Mouse (Mus musculus) stomach, embryonic 14.5 days (tissue): ENCODE data around the gene Cdkn2aipnl. TPM values are rescaled to one million over a fixed set of nuclear protein-coding genes. Genes with fewer than 3 reads are reported as not detected.

Experiments
- ATAC-seq: fragments of 200-750 bp; cut with Nextera tagmentation; 2 replicates; pipeline ENCODE4 v1.8.0; 2017; ENCODE audit warnings: low read depth, moderate TSS enrichment; ENCODE audit not compliant: insufficient number of reproducible peaks, insufficient read depth, low FRiP score
- H3K27ac ChIP-seq: fragments of 300-500 bp; sonication (generic); 2 replicates; pipeline ENCODE4 v1.5.1; 2014; ENCODE audit warnings: mild to moderate bottlenecking, low read length, moderate library complexity, mixed read lengths
- H3K27me3 ChIP-seq: fragments of 300-500 bp; sonication (generic); 2 replicates; pipeline ENCODE4 v1.6.1; 2014; ENCODE audit warnings: low read length, control low read depth, mixed read lengths; ENCODE audit not compliant: control insufficient read depth, insufficient read depth
- H3K36me3 ChIP-seq: fragments of 300-500 bp; sonication (generic); 2 replicates; pipeline ENCODE4 v1.6.1; 2014; ENCODE audit warnings: mild to moderate bottlenecking, control low read depth, low read length, moderate library complexity, mixed read lengths; ENCODE audit not compliant: control insufficient read depth, insufficient read depth
- H3K4me1 ChIP-seq: fragments of 300-500 bp; sonication (generic); 2 replicates; pipeline ENCODE4 v1.6.1; 2014; ENCODE audit warnings: low read length, control low read depth, mixed read lengths; ENCODE audit not compliant: control insufficient read depth, insufficient read depth
- H3K4me2 ChIP-seq: fragments of 300-500 bp; sonication (generic); replicated peaks from 2 replicates; pipeline ENCODE4 v1.6.1; 2014; ENCODE audit warnings: low read depth, low read length, control low read depth
- H3K4me3 ChIP-seq: fragments of 300-500 bp; sonication (generic); 2 replicates; pipeline ENCODE4 v1.5.1; 2014; ENCODE audit warnings: low read depth, low read length, control low read depth
- H3K9ac ChIP-seq: fragments of 300-500 bp; sonication (generic); replicated peaks from 2 replicates; pipeline ENCODE4 v1.6.1; 2014; ENCODE audit warnings: low read depth, mild to moderate bottlenecking, control low read depth, low read length, moderate library complexity, mixed read lengths
- H3K9me3 ChIP-seq: fragments of 300-500 bp; sonication (generic); 2 replicates; pipeline ENCODE4 v1.6.1; 2016; ENCODE audit warnings: low read depth, low read length, control low read depth; ENCODE audit not compliant: control insufficient read depth
- WGBS: fragments of 180-500 bp; shearing (Covaris S2); extraction: QIAGEN DNeasy Blood & Tissue Kit; methylation state at CpG from one replicate; pipeline ENCODE4 v1.1.7; 2014; 5-methylcytosine and 5-hydroxymethylcytosine counted together
- polyA plus RNA-seq: library from polyadenylated mRNA; unstranded; fragments of >200 nt; fragmentation: Nextera tagmentation; extraction: Ambion mirVana; gene quantifications from 2 replicates; pipeline ENCODE4 v1.2.1, GENCODE M21; 2014

The Cdkn2aipnl gene
- polyA plus RNA-seq, 1 experiment from 2014 or later, result 86.8 TPM

GRCm38 (mm10) chr11:51956112-51956511, 11.3 kb upstream of the Cdkn2aipnl start:
- Histone ChIP-seq H3K9me3 (no peaks in the 10 kb centered on the region), H3K27me3 (no peaks in the 10 kb centered on the region), H3K4me2 (no peak overlapping the region), H3K4me3 (no peak overlapping the region), H3K9ac (no peak overlapping the region), H3K36me3 (no peaks in the 10 kb centered on the region), H3K27ac (no peak overlapping the region), H3K4me1 (no peaks in the 10 kb centered on the region)
- WGBS, result 73% methylated on average over 9 of the region's 9 CpGs
- ATAC-seq, result no peak

GRCm38 (mm10) chr11:51957760-51958159, 9.7 kb upstream of the Cdkn2aipnl start:
- no peaks in the 10 kb centered on the region for H3K27me3 ChIP-seq
- 80% methylated on average over 4 of the region's 4 CpGs for WGBS

GRCm38 (mm10) chr11:51959511-51959910, 8.0 kb upstream of the Cdkn2aipnl start:
- ATAC-seq, result no peak
- H3K9me3 ChIP-seq, result no peaks in the 10 kb centered on the region
- H3K4me3 ChIP-seq, result no peak overlapping the region
- H3K36me3 ChIP-seq, result no peaks in the 10 kb centered on the region
- no peak overlapping the region for H3K27ac ChIP-seq
- H3K4me2 ChIP-seq, result no peak overlapping the region
- H3K27me3 ChIP-seq, result no peaks in the 10 kb centered on the region
- no peak overlapping the region for H3K9ac ChIP-seq
- H3K4me1 ChIP-seq, result no peaks in the 10 kb centered on the region
- WGBS, result 85% methylated on average over 5 of the region's 5 CpGs

More at GRCm38 (mm10) chr11:51957760-51958159, 9.7 kb upstream of the Cdkn2aipnl start:
- Histone ChIP-seq H3K9me3 (no peaks in the 10 kb centered on the region), H3K4me2 (no peak overlapping the region), H3K4me1 (no peaks in the 10 kb centered on the region), H3K9ac (no peak overlapping the region), H3K36me3 (no peaks in the 10 kb centered on the region), H3K27ac (no peak overlapping the region), H3K4me3 (no peak overlapping the region)
- ATAC-seq, result no peak

GRCm38 (mm10) chr11:51960061-51960460, 7.4 kb upstream of the Cdkn2aipnl start:
- no peak overlapping the region for H3K4me2 ChIP-seq
- no peak overlapping the region for H3K27ac ChIP-seq
- WGBS, result 84% methylated on average over 4 of the region's 4 CpGs
- no peaks in the 10 kb centered on the region for H3K27me3 ChIP-seq
- ATAC-seq, result no peak
- H3K4me1 ChIP-seq, result no peaks in the 10 kb centered on the region
- no peak overlapping the region for H3K4me3 ChIP-seq
- no peaks in the 10 kb centered on the region for H3K36me3 ChIP-seq
- H3K9me3 ChIP-seq, result no peaks in the 10 kb centered on the region
- no peak overlapping the region for H3K9ac ChIP-seq

- no peaks in the 10 kb centered on the region for H3K9me3 ChIP-seq
- H3K27me3 ChIP-seq, result no peaks in the 10 kb centered on the region
- WGBS, result 65% methylated on average over 11 of the region's 11 CpGs
- no peak overlapping the region for H3K27ac ChIP-seq
- no peaks in the 10 kb centered on the region for H3K4me1 ChIP-seq
- no peaks in the 10 kb centered on the region for H3K36me3 ChIP-seq
- H3K4me2 ChIP-seq, result no peak overlapping the region
- H3K9ac ChIP-seq, result no peak overlapping the region
- ATAC-seq, result no peak
- no peak overlapping the region for H3K4me3 ChIP-seq
These were observed 6.4 kb upstream of the Cdkn2aipnl start for GRCm38 (mm10) chr11:51960967-51961471.

GRCm38 (mm10) chr11:51961761-51962160, 5.7 kb upstream of the Cdkn2aipnl start:
- Histone ChIP-seq H3K9ac (no peak overlapping the region), H3K36me3 (no peaks in the 10 kb centered on the region), H3K4me3 (no peak overlapping the region), H3K27me3 (no peaks in the 10 kb centered on the region), H3K4me1 (no peaks in the 10 kb centered on the region), H3K27ac (no peak overlapping the region), H3K4me2 (no peak overlapping the region), H3K9me3 (no peaks in the 10 kb centered on the region)
- WGBS, result 90% methylated on average over 8 of the region's 8 CpGs
- ATAC-seq, result no peak

- Histone ChIP-seq H3K4me2 (no peak overlapping the region), H3K27me3 (no peaks in the 10 kb centered on the region), H3K4me1 (no peaks in the 10 kb centered on the region), H3K9ac (no peak overlapping the region), H3K4me3 (no peak overlapping the region), H3K36me3 (no peaks in the 10 kb centered on the region), H3K9me3 (no peaks in the 10 kb centered on the region), H3K27ac (no peak overlapping the region)
- WGBS, result 90% methylated on average over 7 of the region's 7 CpGs
- ATAC-seq, result no peak
These were observed 5.2 kb upstream of the Cdkn2aipnl start for GRCm38 (mm10) chr11:51962277-51962676.

GRCm38 (mm10) chr11:51966651-51967050, 810 bp upstream of the Cdkn2aipnl start:
- 79% methylated on average over 5 of the region's 5 CpGs for WGBS
- no peak overlapping the region for H3K27ac ChIP-seq

GRCm38 (mm10) chr11:51968896-51969295, 1.4 kb downstream of the Cdkn2aipnl start:
- peaks cover 39% of the 10 kb centered on the region for H3K36me3 ChIP-seq
- WGBS, result 95% methylated on average over 9 of the region's 9 CpGs
- H3K27ac ChIP-seq, result no peak overlapping the region
- peaks cover 3% of the 10 kb centered on the region; the same call in 1 of the 2 replicates for H3K4me1 ChIP-seq
- H3K27me3 ChIP-seq, result no peaks in the 10 kb centered on the region
- H3K4me3 ChIP-seq, result no peak overlapping the region
- no peak for ATAC-seq
- H3K9ac ChIP-seq, result no peak overlapping the region
- 0 out of 2 replicates have a peak overlapping the region, but pooled peaks have one; percentile 93 for H3K4me2 ChIP-seq
- H3K9me3 ChIP-seq, result no peaks in the 10 kb centered on the region

More at GRCm38 (mm10) chr11:51966651-51967050, 810 bp upstream of the Cdkn2aipnl start:
- Histone ChIP-seq H3K4me3 (no peak overlapping the region), H3K9ac (no peak overlapping the region), H3K4me1 (peaks cover 3% of the 10 kb centered on the region; the same call in 1 of the 2 replicates), H3K36me3 (peaks cover 19% of the 10 kb centered on the region), H3K27me3 (no peaks in the 10 kb centered on the region), H3K9me3 (no peaks in the 10 kb centered on the region), H3K4me2 (no peak overlapping the region)
- no peak for ATAC-seq
